Mouse (Mus musculus) heart, postnatal 0 days (tissue): ENCODE results near the gene Trim27.

ENCODE experiments used
- CTCF ChIP-seq: IDR thresholded peaks from 2 replicates; pipeline ENCODE4 v1.5.1; 2016; ENCODE audit warnings: antibody characterized with exemption, control low read depth, low read depth
- EP300 ChIP-seq: IDR thresholded peaks from 2 replicates; pipeline ENCODE4 v1.6.1; 2016; ENCODE audit warnings: antibody characterized with exemption, low read depth

GRCm38 (mm10) chr13:21169121-21169656 lies 10.1 kb upstream of the Trim27 start:
- TF ChIP-seq CTCF (no peak), EP300 (no peak)
